Mouse (Mus musculus): ENCODE results near the gene Dusp22. TPM values are rescaled to one million over a fixed set of nuclear protein-coding genes. Genes with fewer than 3 reads are reported as not detected.
A peak's percentile ranks its signal among the peaks of the same experiment; 100 is the strongest.

Dusp22 gene
- total RNA-seq, 2 experiments from 2014 or later: 21.9 to 26.1 TPM

DNA sequence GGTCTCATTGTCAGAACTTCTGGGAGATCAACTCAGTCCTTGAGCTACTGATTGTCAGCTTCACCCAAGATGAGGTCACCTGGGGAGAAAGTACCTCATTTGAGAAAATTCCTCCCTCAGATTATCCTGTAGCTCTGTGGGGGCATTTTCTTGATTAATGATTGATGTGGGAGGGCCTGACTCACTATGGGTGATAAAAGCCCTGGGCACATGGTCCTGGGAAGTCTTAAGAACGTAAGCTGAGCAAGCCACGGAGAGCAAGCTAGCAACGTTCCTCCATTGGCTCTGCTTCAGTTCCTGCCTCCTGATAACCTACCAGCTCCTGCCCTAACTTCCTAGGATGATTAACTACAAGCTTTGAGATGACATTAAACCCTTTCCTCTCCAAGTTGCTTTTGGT lies 53.8 kb downstream of the Dusp22 start:
- intact Hi-C loops (cut with DNase I): no loop called here

DNA sequence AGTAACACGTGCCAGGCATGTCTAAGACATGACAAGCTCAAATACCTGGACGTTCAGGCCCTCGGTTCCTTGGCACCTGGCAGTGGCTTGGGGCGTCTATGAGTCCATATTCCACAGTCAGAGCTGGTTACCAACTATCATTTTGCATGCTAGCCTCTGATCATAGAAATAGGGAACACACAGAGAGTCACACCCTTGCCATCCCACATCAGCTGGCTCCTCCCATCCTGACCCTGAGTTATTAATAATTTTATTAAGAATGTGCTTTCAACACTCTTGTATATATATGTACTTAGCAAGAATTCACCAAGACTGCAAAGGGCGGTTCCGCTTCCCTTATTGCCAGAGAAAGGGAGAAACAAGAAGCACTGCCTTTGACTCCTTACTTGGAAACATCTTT lies 54.8 kb downstream of the Dusp22 start:
- DNase-seq: no peak
- intact Hi-C loops (cut with DNase I): no loop called here

More for the DNA sequence above, 53.8 kb downstream of the Dusp22 start:
- no peak for DNase-seq

DNA sequence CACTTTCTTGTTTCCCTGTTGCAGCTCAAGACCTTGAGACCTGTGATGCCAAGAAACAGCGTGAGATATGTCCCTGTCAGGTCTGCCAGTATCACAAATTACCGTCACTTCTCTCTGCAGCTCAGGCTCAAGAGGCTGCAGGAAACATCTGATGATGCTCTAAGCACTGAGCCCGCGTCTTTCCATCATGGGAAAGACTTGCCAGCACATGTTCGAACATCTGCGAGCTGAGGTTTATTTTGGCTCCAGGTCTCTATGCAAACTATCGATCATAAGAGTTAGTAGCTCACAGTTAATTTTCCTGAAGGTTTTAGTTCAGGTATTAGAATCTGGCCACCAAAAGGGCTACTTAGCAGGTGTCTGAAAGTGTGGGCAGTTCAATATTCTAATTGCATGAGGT lies 55.3 kb downstream of the Dusp22 start:
- intact Hi-C loops (cut with DNase I): no loop called here
- no peak for DNase-seq

DNA sequence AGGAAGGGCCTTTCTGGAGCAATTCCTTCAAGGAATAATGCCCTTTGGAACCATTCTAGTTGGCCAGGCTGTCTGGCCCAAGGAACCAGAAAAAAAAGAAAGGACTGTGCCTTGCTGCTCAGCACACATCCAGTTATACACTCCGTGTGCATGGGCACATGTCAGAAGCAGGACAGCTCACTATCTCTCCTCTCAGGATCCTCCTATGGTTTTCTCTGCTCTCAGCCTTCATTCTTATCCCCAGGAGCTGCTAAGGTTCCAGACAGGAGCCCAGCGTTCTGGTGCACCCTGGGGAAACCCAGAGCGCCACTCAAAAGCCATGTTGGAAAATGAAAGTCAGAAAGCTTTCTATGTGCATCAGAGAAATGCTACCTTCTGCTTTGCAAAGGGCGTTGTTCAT lies 55.8 kb downstream of the Dusp22 start:
- DNase-seq: no peak
- intact Hi-C loops (cut with DNase I): no loop called here

DNA sequence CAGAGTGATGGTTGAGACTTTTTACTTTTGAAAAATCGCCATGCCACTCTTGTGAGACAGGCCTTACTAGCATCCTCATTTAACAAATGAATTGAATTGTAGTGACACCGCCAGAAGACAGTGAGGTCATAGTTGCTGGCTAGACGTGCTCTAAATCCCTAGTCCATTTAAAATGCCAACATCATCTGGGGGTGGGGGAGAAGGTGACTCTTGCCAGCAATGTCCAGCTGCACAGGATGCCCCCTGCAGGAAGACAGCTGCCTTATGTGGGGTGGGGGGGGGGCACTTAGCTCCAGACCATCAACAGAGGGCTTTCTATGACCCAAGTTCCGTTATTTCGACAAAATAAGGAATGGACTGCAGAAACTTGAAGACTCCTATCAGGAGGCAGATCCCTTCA lies 56.8 kb downstream of the Dusp22 start:
- intact Hi-C loops (cut with DNase I): no loop called here
- DNase-seq: no peak

DNA sequence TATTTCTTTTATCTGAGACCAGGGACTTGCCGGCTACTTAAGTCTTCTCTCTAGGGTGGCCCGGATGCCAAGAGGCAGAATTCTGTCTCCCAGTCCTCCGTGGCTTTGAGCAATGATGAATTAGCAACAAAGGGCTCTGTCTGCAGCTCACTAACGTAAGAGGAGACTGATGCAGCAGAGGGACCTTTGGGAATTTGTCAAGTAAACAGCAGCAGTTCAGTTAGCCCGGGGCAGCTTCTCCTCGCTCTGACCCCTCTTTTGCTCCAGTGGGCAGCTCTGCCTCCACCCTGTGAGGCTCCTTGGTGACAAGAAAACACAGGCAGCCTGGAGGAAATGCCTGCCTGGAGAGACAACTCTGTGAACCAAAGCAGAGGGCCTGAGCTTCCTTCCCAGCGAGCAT lies 62.8 kb downstream of the Dusp22 start:
- DNase-seq: no peak
- intact Hi-C loops (cut with DNase I): no loop called here

DNA sequence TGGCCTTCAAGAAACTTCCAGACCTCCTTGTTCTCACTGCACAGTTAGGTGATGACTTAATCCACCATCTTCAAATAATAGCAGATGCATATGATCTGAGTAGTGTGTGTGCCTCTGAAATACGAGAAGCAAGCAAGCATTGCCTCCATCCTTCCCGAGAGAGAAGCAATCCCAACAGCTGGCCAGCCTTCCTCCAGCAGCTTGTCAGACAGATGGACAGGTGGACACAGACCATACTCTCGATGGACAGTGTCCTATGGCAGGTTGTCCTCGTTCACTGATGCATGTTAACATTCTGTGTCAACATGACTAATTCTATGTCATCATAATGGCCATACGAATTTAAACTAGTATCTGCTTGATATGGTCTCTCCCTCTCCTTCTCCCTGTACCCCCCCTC lies 63.5 kb downstream of the Dusp22 start:
- intact Hi-C loops (cut with DNase I): no loop called here
- no peak for DNase-seq

DNA sequence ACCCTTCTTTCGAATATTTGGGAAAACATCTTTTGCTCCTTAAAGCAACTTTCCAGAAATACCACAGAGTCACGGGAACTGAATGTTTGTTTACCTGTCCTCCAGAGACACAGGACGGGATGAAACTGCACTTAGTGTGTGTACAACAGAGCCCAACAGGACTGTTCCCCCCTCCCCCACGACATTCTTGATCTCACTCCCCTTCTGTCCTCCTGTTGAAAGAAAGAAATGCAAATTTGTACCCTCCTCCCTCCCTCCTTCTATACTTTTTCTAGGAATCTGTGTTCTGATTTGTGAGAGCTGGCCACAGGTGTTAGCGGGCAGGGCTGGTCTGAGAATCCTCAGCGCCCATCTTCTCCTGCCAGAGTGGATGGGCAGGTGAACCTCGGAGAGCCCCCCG lies 64.1 kb downstream of the Dusp22 start:
- intact Hi-C loops (cut with DNase I): no loop called here
- DNase-seq: no peak

DNA sequence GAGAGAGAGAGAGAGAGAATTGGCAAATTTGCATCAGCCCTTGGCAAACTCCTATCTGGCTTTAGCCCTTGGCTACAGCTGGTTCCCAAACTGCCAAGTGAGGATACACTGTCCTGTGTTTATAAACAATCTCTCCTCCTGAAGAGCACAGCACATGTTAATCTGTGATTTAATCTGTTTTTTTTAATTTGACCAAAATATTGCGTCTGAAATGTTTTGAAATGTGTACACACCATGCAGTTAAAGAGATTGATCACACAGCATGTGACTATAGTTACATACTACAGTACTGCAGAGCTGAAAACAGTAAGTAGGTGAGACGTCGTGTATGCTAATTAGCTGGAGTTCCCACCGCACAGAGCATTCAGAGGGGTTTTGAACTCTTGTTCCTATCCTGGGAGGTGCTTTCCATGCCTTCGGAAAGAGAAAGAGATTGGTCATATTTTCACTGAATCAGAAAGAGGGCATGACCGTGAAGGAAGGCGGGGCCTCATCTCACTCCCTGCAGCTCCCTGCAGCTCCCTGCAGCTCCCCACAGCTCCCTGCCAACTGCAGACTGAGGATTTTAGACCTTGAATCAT lies 65.0 kb downstream of the Dusp22 start:
- no peak for DNase-seq

DNA sequence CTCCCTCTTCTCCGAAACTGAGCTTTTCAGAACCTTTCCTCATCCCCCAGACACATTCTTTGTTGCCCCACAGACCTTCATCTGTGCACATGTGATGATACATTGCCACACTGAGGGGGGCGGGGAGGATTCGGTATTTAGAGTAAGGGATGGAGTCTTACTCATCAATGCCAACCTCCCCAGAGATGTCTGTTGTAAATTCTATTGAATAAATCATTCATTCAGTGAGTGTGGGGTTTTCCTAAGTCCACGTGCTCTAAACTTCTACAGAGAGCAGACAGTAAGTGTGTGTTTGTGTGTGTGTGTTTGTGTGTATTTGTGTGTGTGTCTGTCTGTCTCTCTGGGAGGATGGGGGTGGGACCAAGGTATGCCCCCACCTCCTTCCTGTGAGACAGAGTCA lies 67.1 kb downstream of the Dusp22 start:
- intact Hi-C loops (cut with DNase I): loop anchor here (5.0 kb wide), 3 partner anchors 65 to 180 kb away; partner anchors contain the start of gene Uqcrfs1
- DNase-seq: no peak

More for the DNA sequence above, 65.0 kb downstream of the Dusp22 start:
- intact Hi-C loops (cut with DNase I): loop anchor here (5.0 kb wide), 3 partner anchors 62 to 177 kb away; partner anchors contain the start of gene Uqcrfs1

DNA sequence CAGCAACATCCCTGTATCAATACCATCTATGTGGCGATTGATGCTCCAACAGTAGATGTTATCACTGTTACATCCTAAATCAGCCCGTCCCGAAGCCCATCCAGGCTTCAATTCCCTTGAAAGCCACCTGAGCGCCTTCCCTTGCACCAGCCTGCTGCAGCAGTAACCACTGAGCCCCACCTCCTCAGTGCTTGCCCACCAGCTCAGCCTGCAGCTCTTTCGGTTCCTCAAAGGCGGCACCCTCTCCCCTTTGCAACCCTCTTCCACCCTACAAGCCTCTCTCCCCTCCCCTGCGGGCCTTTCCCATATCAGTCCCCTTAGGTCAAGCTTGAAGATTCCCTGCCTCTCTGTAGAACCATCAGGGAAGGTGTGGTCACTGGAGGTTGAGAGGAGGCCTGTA lies 68.4 kb downstream of the Dusp22 start:
- intact Hi-C loops (cut with DNase I): loop anchor here (2.0 to 5.0 kb wide), 4 partner anchors 66 to 181 kb away; partner anchors contain the start of gene Uqcrfs1
- no peak for DNase-seq

DNA sequence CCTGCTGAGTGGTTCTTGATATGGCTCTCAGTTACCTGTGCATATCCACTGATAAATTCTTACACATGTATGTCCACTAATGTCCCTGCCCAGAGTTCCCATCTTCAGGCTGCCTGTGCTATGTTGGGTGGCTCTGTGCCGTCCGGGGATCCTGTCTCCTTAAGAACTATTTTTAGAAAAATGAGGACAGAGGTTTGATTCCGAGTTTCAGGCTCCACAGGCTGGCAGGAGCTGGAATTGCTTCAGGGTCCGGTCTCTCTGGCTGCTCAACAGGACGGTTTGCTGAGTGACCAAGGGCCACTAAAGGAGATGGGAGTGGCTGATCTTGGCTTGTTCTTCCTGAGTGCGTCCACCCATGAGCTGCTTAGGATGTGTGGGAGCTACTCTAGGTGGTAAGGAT lies 69.4 kb downstream of the Dusp22 start:
- DNase-seq: peak in 1 of 2 experiments; percentile 25

DNA sequence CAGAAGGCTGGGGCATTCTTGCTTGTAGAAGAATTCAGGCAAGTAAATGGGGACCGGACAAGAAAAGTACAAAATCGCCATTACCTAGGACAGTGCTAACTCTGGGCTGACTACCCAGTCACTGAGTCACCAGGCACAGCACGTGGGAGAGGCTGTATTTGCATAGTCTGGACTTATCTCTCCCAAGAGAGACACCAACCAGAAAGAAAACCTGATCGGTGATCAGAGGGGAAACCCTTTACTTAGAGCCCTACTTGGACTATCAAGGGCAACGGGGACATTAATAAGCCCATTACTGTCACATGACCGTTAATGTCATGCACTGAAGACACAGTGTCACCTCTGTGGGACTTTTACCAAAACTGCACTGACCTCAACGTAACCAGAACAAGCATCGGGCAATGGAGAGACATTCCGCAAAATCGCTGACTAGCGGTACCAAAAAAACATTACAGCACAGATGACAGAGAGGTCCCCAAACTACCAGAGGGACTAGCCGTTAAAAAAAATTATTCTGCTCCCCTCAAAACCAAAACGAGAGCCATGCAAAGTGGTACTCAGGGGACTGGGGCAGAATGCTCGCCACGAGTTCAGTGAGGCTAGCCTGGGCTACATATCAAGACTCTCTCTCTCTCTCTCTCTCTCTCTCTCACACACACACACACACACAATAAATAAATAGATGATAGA lies 70.5 kb downstream of the Dusp22 start:
- intact Hi-C loops (cut with DNase I): no loop called here

More for the DNA sequence above, 69.4 kb downstream of the Dusp22 start:
- intact Hi-C loops (cut with DNase I): loop anchor here (2.0 to 5.0 kb wide), 4 partner anchors 67 to 182 kb away; partner anchors contain the start of gene Uqcrfs1

DNA sequence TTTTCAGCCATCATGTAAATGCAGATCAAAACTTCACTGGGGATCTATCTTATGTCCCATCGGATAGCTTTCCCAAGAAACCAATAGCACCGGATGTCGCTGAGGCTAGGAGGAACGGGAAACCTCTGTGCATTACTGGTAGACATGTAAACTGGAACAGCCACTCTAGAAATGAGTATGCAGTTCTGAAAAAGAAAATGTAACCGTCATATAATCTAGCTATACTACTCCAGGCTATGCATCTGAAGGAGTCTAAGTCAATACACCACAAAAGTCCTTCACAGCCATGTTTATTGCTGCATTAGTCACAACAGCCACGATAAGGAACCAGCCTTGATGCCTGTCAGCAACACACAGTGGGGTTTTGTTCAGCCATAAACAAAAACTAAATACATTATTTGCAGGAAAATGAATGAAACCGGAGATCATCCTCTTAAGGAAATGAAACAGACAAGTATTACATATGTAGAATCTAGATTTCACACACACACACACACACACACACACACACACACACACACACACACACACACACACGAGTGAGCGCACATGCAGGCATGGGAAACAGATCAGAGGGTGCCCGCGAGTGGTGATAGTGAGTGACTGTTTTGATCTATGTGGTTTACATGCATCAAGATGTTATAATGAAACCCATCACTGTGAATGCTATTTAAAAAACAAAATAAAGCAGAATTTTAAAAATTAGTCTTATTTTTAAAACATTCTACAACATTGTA lies 73.1 kb downstream of the Dusp22 start:
- intact Hi-C loops (cut with DNase I): no loop called here
- DNase-seq: no peak

More for the DNA sequence above, 70.5 kb downstream of the Dusp22 start:
- DNase-seq: no peak

DNA sequence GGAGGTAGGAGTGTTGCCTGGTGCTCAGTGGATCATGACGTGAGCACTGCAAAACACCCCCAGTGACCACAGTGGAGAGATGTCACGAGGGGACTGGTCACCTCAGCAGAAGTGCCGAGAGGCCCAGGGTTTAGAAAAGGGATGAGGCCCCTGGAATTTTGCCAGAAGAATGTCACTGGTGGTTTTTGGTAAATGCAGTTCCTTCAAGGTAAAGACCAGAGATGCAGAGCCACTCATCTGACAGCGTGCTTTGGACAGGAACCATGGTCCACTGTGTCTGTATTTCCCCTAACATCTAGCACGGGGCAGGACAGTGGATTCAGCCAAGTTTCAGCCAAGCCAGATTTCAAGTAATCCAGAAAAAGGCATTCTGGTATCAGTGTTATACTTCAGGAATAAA lies 76.9 kb downstream of the Dusp22 start:
- DNase-seq: no peak
- intact Hi-C loops (cut with DNase I): no loop called here

DNA sequence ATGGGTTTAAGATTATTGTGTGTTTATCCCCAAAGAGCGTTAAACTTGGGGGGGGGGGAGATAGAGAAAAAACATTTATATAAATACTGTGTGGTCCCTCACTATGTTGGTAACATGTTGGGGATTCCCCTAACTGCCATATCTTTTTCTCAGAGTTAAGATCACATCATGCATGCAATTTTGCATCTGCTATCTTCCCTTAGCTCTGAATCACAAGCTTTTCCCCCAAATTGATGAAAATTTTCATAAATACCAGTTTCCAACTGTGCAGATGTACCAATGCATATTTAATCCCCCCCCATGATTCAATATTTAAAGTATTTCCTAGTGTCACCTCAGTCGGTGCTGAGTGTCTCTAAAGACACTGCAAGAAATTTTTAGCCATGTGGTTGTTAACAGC lies 77.5 kb downstream of the Dusp22 start:
- intact Hi-C loops (cut with DNase I): no loop called here
- DNase-seq: no peak

DNA sequence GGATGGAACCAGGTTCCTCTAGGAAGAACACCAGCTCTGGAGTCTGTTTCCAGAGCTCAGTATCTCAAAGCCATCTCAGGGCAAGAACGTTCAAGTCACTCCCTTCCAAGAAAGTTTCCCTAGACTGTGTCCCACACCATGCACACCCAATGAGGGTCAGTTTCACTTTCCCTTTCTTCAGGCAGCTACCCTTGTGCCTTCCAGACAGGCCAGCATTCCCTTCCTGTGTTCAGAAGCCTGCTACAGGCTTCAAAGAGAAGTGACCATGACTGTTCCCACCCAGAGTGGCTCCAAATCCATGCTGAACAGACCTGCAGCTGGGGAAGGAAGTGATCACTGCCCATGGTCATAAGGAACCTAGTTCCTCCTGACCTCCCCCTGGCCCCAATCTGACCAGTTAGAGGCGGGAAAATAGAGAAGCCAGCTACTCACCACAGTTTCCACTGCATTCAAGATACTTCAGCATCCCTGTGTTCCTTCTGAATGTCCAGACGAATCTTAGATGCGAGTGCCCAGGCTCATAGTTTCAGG lies 78.6 kb downstream of the Dusp22 start:
- intact Hi-C loops (cut with DNase I): no loop called here
- DNase-seq: no peak

DNA sequence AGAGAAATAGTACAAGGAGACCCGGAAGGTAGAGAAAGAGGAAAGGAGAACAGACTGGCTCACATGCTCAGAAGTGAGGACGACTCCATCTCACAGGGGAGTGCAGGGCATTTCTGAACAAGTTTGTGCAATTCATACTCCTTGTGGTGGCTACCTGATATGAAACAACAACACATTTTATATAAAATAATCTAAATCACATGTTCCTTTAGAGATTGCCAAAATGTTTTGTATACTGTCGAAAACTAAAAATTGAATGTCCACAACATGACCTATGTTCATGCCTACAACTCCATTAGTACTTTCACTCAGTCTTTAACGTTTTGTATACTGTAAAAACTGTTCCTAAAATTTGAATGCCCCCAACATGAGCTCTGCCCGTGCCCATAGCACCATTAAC lies 81.4 kb downstream of the Dusp22 start:
- intact Hi-C loops (cut with DNase I): no loop called here

DNA sequence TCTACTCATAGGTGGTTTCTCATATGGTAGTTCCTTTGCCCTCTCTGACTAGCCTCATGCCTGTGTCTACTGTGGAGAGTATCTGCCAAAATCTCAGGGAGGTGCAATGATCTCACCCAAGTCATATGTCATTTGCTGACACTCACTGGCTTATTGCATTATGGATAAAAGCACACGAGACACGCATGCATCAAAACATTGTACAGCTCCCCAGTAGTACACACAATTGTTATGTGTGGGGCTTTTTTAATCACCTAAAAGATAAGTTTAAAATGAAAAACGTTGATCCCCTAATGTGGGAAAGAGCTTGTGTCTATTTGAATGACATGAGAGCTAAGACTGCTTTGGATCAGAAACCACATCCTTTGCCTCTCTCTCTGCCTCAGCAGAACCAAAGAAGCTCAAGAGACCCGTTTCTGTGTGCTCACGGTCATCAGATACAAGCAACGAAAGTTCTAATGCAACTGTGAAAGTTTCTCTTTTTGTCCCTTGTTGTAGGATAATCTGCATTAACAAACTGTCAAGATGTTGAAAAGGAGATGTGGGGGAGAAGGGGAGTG lies 82.7 kb downstream of the Dusp22 start:
- intact Hi-C loops (cut with DNase I): no loop called here
- DNase-seq: no peak

More for the DNA sequence above, 81.4 kb downstream of the Dusp22 start:
- DNase-seq: no peak

DNA sequence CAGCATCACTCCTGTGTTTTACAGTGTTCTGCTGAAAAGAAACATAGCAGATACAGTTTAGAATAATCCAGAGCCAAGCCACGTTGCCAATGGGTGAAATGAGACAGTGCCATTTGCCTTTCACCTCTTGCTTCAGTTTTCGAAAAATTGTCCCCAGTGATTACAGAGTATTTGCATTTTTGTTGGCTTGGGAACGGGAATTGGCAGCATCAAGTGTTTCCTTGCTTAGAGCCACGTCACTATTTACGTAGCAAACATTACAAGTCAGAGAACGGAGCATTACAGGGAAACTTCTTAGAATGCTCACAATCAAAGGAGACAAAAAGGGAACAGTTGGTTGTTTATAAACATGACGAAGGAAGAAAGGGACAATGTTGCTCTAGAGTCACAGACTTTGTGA lies 85.3 kb downstream of the Dusp22 start:
- intact Hi-C loops (cut with DNase I): no loop called here
- DNase-seq: no peak

DNA sequence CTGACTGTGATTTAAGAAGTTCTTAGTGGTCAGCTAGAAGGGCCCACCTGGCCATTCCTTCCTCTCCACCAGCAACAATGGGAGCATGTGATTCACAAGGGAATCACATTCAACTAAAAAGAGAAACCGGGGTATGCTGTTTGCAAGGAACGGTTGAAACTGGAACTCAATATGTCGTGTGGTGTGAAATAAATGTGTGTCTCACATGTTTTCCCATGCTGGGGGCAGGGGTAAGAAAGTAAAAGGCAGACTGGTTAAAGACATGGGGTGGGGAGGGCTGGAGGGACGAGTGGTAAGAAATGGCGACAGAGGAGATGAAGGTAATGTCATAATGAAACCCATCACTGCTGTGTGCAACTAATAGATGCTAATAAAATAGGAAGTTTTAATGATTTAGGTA lies 87.3 kb downstream of the Dusp22 start:
- no peak for DNase-seq
- intact Hi-C loops (cut with DNase I): no loop called here
